Mouse (Mus musculus): ENCODE results near the gene Acad8.

DNA sequence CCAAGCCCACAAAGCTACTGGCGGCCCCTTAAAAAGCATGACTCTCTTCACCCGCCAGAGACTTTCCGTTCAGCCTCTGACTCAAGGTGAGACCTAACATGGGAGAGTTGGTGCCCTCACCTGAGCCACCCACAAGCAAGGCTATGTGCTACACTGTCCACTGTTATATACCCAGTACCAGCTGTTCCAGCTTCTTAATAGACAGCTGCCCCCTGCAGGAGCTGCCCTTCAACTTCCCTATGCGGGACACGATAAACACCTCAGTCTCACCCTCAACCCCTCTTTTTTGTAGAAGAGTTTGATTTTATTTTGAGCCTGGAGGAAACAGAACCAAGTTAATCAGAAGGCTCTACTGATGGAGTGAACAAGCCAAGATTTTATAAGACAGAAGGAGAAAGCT, 7.5 kb upstream of the Acad8 start:
- TF ChIP-seq CTCF (IDR thresholded peaks at IDR 0.05; ENCODE audit: insufficient read depth, low read depth, low read length) = no peak
- TF ChIP-seq POLR2A (IDR thresholded peaks at IDR 0.05; ENCODE audit: insufficient read depth, low read depth, low read length) = no peak

Data from olfactory bulb, adult 2 months (tissue).